Mouse (Mus musculus) layer of hippocampus, adult 18-20 months (tissue): ENCODE results near the gene Caml. TPM values are rescaled to one million over a fixed set of nuclear protein-coding genes. Genes with fewer than 3 reads are reported as not detected.
A peak's percentile ranks its signal among the peaks of the same experiment; 100 is the strongest.
"Not testable (repeated sequence)": the region's sequence is repeated elsewhere in the genome, so short reads cannot be mapped to it uniquely, and the experiment has no call there.

ENCODE experiments used
- DNase-seq, 2 experiments: peaks; one replicate each; pipeline ENCODE4 v3.0.0; 2022; ENCODE audit warnings: low spot score in 2 of 2
- total RNA-seq, 2 experiments: library from RNA; stranded (reverse); gene quantifications; 2 replicates each; pipeline ENCODE4 v1.2.3; 2021

The Caml gene
- total RNA-seq, 2 experiments from 2014 or later, result 43.3 to 47.6 TPM

GRCm38 (mm10) chr13:55619328-55619727 lies 3.5 kb upstream of the Caml start:
- DNase-seq, result no peak

DNA sequence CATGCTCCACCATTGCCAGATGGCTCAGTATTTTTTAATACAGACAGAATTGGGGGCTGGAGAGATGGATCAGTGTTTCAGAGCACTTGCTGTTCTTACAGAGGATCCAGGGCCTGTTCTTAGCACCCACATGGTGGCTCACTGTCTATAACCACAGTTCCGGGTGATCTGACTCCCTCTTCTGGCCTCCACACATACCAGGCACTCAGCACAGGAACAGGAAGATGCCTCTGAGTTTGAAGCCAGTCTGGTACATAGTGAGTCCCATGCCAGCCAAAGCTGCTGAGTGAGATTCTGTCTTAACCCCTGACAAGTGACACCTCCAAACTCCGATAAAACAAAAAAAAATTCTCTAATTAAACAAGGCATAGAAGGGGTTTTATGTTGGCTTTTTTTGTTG lies 2.5 kb upstream of the Caml start:
- no peak for DNase-seq

- not testable (repeated sequence) for DNase-seq
Observed at GRCm38 (mm10) chr13:55622156-55622648, 603 bp upstream of the Caml start.

- DNase-seq, result peak; percentile 78 to 90
Observed at GRCm38 (mm10) chr13:55634639-55635127, 11.9 kb downstream of the Caml start, which contains the start of gene Ddx46. Ddx46 (plus strand) TSS chr13:55635027.

GRCm38 (mm10) chr13:55635146-55635571 lies 12.4 kb downstream of the Caml start:
- no peak for DNase-seq

DNA sequence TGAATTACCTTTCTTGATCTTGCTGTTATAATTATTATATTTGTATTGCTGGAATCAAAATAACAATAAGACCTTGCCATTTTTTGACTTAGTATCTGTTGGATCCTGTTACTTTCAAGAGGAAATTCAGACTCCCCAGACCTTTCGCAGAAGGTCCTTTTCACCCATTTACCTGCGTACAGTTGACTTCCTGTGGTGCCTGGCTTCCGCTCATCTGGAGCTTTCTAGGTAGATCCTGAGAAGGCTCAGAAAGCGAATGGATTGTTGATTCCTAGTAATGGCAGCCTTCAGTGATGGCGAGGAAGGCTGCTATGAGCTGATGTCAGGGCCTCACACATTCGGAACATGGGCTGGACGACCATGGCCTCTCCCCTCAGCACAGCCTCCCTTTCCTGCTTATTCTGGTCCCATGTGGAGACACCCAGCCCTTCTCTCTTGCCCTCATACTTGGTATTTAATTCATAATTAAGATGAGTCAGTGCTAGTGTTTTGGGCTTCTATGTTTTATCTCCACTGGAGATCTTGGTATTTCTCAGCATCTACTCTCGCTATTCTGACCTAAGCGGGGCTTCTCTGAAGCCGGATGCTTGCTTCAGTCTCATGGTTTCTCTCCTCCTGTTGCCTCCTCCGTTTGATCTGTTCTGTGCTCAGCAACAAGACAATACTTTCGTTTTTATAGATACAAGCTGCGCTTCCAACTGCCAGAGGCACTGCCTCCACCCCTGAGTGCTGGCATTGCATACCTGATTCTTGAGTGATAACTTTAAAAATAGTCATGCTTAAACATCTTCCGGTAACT lies 13.6 kb downstream of the Caml start:
- DNase-seq, result peak in 1 of 2 experiments; percentile 36

DNA sequence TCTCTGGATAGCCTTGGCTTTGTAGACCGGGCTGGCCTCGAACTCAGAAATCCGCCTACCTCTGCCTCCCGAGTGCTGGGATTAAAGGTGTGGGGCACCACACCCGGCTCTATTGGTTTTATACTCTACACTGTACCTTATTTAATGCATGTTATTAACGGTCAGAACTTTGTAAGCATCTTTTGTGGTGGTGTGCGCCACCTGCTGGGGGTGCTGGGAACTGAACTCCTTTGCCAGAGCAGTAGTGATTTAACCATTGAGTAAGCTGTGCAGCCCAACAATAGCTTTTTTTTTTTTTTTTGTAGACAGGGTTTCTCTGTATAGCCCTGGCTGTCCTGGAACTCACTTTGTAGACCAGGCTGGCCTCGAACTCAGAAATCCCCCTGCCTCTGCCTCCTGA lies 17.7 kb downstream of the Caml start:
- DNase-seq, result peak; percentile 59 to 87

GRCm38 (mm10) chr13:55644525-55644924 lies 21.7 kb downstream of the Caml start:
- DNase-seq, result no peak

- no peak for DNase-seq
Observed at GRCm38 (mm10) chr13:55650098-55650497, 27.3 kb downstream of the Caml start.

GRCm38 (mm10) chr13:55650980-55651379 lies 28.2 kb downstream of the Caml start:
- DNase-seq, result no peak

GRCm38 (mm10) chr13:55668550-55668949 lies 45.7 kb downstream of the Caml start:
- DNase-seq, result no peak

- no peak for DNase-seq
Observed at GRCm38 (mm10) chr13:55672711-55673110, 49.9 kb downstream of the Caml start.

DNA sequence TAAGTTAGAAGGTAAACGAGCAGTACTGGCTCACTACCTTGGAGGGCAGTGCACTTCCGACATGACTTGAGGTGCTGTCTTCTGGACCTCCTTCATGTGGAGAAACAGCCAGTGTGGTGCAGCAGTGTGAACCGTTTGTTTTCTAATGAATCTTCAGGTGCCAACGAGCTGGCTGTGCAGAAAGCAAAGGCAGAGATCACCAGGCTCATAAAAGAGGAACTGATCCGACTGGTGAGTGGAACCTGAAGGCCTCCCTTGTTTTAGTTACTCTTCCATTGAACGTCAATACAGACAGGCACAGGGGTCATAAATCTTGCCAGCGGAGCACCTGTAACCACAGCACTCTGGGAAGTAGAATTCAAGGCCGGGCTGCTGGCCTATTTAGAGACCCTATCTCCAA lies 54.6 kb downstream of the Caml start:
- no peak for DNase-seq

Other genes with a start within 250 kb of the Caml start
- gene Slc34a1, start 224.8 kb upstream of the Caml start, total RNA-seq, result not detected
- under 1 TPM in 1 of 2 experiments, not detected in 1; 0.68 TPM for gene Pfn3, start 207.8 kb upstream of the Caml start, total RNA-seq
- gene F12, start 196.2 kb upstream of the Caml start, total RNA-seq, result under 1 TPM; 0.32 to 0.36 TPM
- gene Grk6, start 177.9 kb upstream of the Caml start, total RNA-seq, result 10 to 100 TPM; 60.3 to 63.2 TPM
- 10 to 100 TPM; 75.6 to 79.2 TPM for gene Prr7, start 158.7 kb upstream of the Caml start, total RNA-seq
- gene Dbn1, start 134.9 kb upstream of the Caml start, total RNA-seq, result 100 to 1,000 TPM; 359 to 362 TPM
- gene Pdlim7, start 109.3 kb upstream of the Caml start, total RNA-seq, result 10 to 100 TPM; 93.2 to 99.5 TPM
- gene Dok3, start 93.7 kb upstream of the Caml start, total RNA-seq, result 10 to 100 TPM; 14.5 to 16.4 TPM
- 10 to 100 TPM; 56.0 to 56.2 TPM for gene Ddx41, start 86.3 kb upstream of the Caml start, total RNA-seq
- 10 to 100 TPM; 77.6 to 79.0 TPM for gene Fam193b, start 51.9 kb upstream of the Caml start, total RNA-seq
- 100 to 1,000 TPM; 134 to 146 TPM for gene Tmed9, start 49.3 kb upstream of the Caml start, total RNA-seq
- gene B4galt7, start 23.1 kb upstream of the Caml start, total RNA-seq, result 10 to 100 TPM; 25.9 to 26.7 TPM
- 10 to 100 TPM; 38.4 to 44.6 TPM for gene Ddx46, start 12.0 kb downstream of the Caml start, total RNA-seq
- gene B230219D22Rik, start 70.1 kb downstream of the Caml start, total RNA-seq, result 10 to 100 TPM; 71.1 to 73.9 TPM
- gene Txndc15, start 91.6 kb downstream of the Caml start, total RNA-seq, result 10 to 100 TPM; 76.1 to 76.9 TPM
- gene Pcbd2, start 104.4 kb downstream of the Caml start, total RNA-seq, result 10 to 100 TPM; 34.8 to 38.9 TPM
- gene Catsper3, start 161.6 kb downstream of the Caml start, total RNA-seq, result not detected
- not detected for gene Pitx1, start 213.2 kb downstream of the Caml start, total RNA-seq